Mouse (Mus musculus): ENCODE results near the gene Scaper. TPM values are rescaled to one million over a fixed set of nuclear protein-coding genes. Genes with fewer than 3 reads are reported as not detected.

Gene Scaper
- polyA plus RNA-seq, 1 experiment = 1.5 TPM

- Histone ChIP-seq H3K27me3 (ENCODE audit: control insufficient read depth, insufficient read depth, insufficient read length) (no peaks in the 10 kb centered on the region), H3K79me2 (ENCODE audit: control insufficient read depth, insufficient read depth) (no peaks in the 10 kb centered on the region), H3K4me3 (no peak overlapping the region), H3ac (ENCODE audit: control insufficient read depth, insufficient read length) (no peak overlapping the region), H3K36me3 (ENCODE audit: control insufficient read depth, insufficient read depth) (no peaks in the 10 kb centered on the region), H3K4me2 (ENCODE audit: low read depth) (no peak overlapping the region)
- TF ChIP-seq USF1 (IDR thresholded peaks at IDR 0.05; ENCODE audit: low read depth) (no peak), CEBPB (IDR thresholded peaks at IDR 0.05; ENCODE audit: insufficient read depth, poor library complexity, severe bottlenecking) (no peak), MYOD1 (IDR thresholded peaks at IDR 0.05; ENCODE audit: control insufficient read depth in 1 of 3, insufficient read length in 2 of 3, low read depth in 2 of 3) (no peak), MAX (IDR thresholded peaks at IDR 0.05; ENCODE audit: low read depth) (no peak), POLR2AphosphoS2 (IDR thresholded peaks at IDR 0.05; ENCODE audit: insufficient read length, low read depth) (no peak), TCF12 (IDR thresholded peaks at IDR 0.05; ENCODE audit: insufficient read depth, poor library complexity, severe bottlenecking) (no peak), REST (IDR thresholded peaks at IDR 0.05; ENCODE audit: insufficient read depth, insufficient read length) (no peak), SRF (IDR thresholded peaks at IDR 0.05; ENCODE audit: control insufficient read depth, insufficient read length, low read depth) (no peak), TCF3 (IDR thresholded peaks at IDR 0.05; ENCODE audit: insufficient read length, low read depth) (no peak), E2F4 (IDR thresholded peaks at IDR 0.05; ENCODE audit: insufficient read depth) (no peak), POLR2A (IDR thresholded peaks at IDR 0.05; ENCODE audit: insufficient read length, low read depth) (no peak)
Measured at GRCm38 (mm10) chr9:55646444-55646843, 291.5 kb downstream of the Scaper start.

- Histone ChIP-seq H3K36me3 (ENCODE audit: control insufficient read depth, insufficient read depth) (no peaks in the 10 kb centered on the region), H3K79me2 (ENCODE audit: control insufficient read depth, insufficient read depth) (no peaks in the 10 kb centered on the region), H3ac (ENCODE audit: control insufficient read depth, insufficient read length) (no peak overlapping the region), H3K4me2 (ENCODE audit: low read depth) (no peak overlapping the region), H3K4me3 (no peak overlapping the region), H3K27me3 (ENCODE audit: control insufficient read depth, insufficient read depth, insufficient read length) (no peaks in the 10 kb centered on the region)
- TF ChIP-seq POLR2A (IDR thresholded peaks at IDR 0.05; ENCODE audit: insufficient read length, low read depth) = no peak
- no peak for TF ChIP-seq MAX (IDR thresholded peaks at IDR 0.05; ENCODE audit: low read depth)
- TF ChIP-seq CEBPB (IDR thresholded peaks at IDR 0.05; ENCODE audit: insufficient read depth, poor library complexity, severe bottlenecking) = no peak
- no peak for TF ChIP-seq TCF3 (IDR thresholded peaks at IDR 0.05; ENCODE audit: insufficient read length, low read depth)
- no peak for TF ChIP-seq TCF12 (IDR thresholded peaks at IDR 0.05; ENCODE audit: insufficient read depth, poor library complexity, severe bottlenecking)
- TF ChIP-seq MYOG (IDR thresholded peaks at IDR 0.05; ENCODE audit: control insufficient read depth in 1 of 3, insufficient read depth in 1 of 3, insufficient read length in 2 of 3, low read depth in 2 of 3) = no peak
- no peak for TF ChIP-seq REST (IDR thresholded peaks at IDR 0.05; ENCODE audit: insufficient read depth, insufficient read length)
- TF ChIP-seq SRF (IDR thresholded peaks at IDR 0.05; ENCODE audit: control insufficient read depth, insufficient read length, low read depth) = no peak
- TF ChIP-seq MYOD1 (IDR thresholded peaks at IDR 0.05; ENCODE audit: control insufficient read depth in 1 of 3, insufficient read length in 2 of 3, low read depth in 2 of 3) = no peak
- no peak for TF ChIP-seq POLR2AphosphoS2 (IDR thresholded peaks at IDR 0.05; ENCODE audit: insufficient read length, low read depth)
Measured at GRCm38 (mm10) chr9:55626990-55627389, 310.9 kb downstream of the Scaper start.

GRCm38 (mm10) chr9:55614711-55615110 is 323.2 kb downstream of the Scaper start:
- TF ChIP-seq CEBPB (IDR thresholded peaks at IDR 0.05; ENCODE audit: insufficient read depth, poor library complexity, severe bottlenecking) (no peak), POLR2A (IDR thresholded peaks at IDR 0.05; ENCODE audit: insufficient read length, low read depth) (no peak), POLR2AphosphoS2 (IDR thresholded peaks at IDR 0.05; ENCODE audit: insufficient read length, low read depth) (no peak), MYOG (IDR thresholded peaks at IDR 0.05; ENCODE audit: control insufficient read depth in 1 of 3, insufficient read depth in 1 of 3, insufficient read length in 2 of 3, low read depth in 2 of 3) (no peak), REST (IDR thresholded peaks at IDR 0.05; ENCODE audit: insufficient read depth, insufficient read length) (no peak), TCF3 (IDR thresholded peaks at IDR 0.05; ENCODE audit: insufficient read length, low read depth) (no peak), E2F4 (IDR thresholded peaks at IDR 0.05; ENCODE audit: insufficient read depth) (no peak), TCF12 (IDR thresholded peaks at IDR 0.05; ENCODE audit: insufficient read depth, poor library complexity, severe bottlenecking) (no peak), MYOD1 (IDR thresholded peaks at IDR 0.05; ENCODE audit: control insufficient read depth in 1 of 3, insufficient read length in 2 of 3, low read depth in 2 of 3) (no peak), USF1 (IDR thresholded peaks at IDR 0.05; ENCODE audit: low read depth) (no peak), MAX (IDR thresholded peaks at IDR 0.05; ENCODE audit: low read depth) (no peak), SRF (IDR thresholded peaks at IDR 0.05; ENCODE audit: control insufficient read depth, insufficient read length, low read depth) (no peak)
- Histone ChIP-seq H3K79me2 (ENCODE audit: control insufficient read depth, insufficient read depth) (no peaks in the 10 kb centered on the region), H3ac (ENCODE audit: control insufficient read depth, insufficient read length) (no peak overlapping the region), H3K4me3 (no peak overlapping the region), H3K36me3 (ENCODE audit: control insufficient read depth, insufficient read depth) (no peaks in the 10 kb centered on the region), H3K4me2 (ENCODE audit: low read depth) (no peak overlapping the region), H3K27me3 (ENCODE audit: control insufficient read depth, insufficient read depth, insufficient read length) (no peaks in the 10 kb centered on the region)

GRCm38 (mm10) chr9:55609751-55610150 is 328.2 kb downstream of the Scaper start:
- TF ChIP-seq USF1 (IDR thresholded peaks at IDR 0.05; ENCODE audit: low read depth) = no peak
- no peak for TF ChIP-seq E2F4 (IDR thresholded peaks at IDR 0.05; ENCODE audit: insufficient read depth)
- no peak for TF ChIP-seq CEBPB (IDR thresholded peaks at IDR 0.05; ENCODE audit: insufficient read depth, poor library complexity, severe bottlenecking)
- TF ChIP-seq POLR2A (IDR thresholded peaks at IDR 0.05; ENCODE audit: insufficient read length, low read depth) = no peak
- no peak for TF ChIP-seq MYOG (IDR thresholded peaks at IDR 0.05; ENCODE audit: control insufficient read depth in 1 of 3, insufficient read depth in 1 of 3, insufficient read length in 2 of 3, low read depth in 2 of 3)
- Histone ChIP-seq H3K79me2 (ENCODE audit: control insufficient read depth, insufficient read depth) (no peaks in the 10 kb centered on the region), H3K36me3 (ENCODE audit: control insufficient read depth, insufficient read depth) (no peaks in the 10 kb centered on the region), H3K4me2 (ENCODE audit: low read depth) (no peak overlapping the region), H3ac (ENCODE audit: control insufficient read depth, insufficient read length) (no peak overlapping the region), H3K27me3 (ENCODE audit: control insufficient read depth, insufficient read depth, insufficient read length) (no peaks in the 10 kb centered on the region), H3K4me3 (no peak overlapping the region)

All from myocyte (in vitro differentiated cells).